Mouse (Mus musculus): ENCODE results near the gene Nedd9.
"Not testable (repeated sequence)": the region's sequence is repeated elsewhere in the genome, so short reads cannot be mapped to it uniquely, and the experiment has no call there.

Nedd9 gene

DNA sequence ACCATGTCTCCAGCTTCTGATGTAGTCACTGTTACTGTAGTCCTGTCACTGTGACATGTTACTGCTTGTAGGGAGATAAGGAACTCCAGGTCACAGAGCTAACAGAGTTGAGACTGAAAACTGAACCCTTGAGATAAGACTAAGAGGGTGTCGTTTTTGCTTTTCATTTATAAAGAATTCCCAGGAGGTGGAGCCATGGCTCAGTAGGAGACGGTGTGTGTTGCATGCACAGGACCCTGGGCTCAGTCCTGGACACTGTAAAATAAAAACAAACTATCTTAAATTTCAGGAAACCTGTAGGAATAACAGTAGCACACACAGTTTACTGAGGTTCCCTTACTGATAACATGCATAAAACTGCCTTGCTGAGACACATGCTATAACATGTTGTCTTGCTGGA is 188.6 kb downstream of the Nedd9 start:
- DNase-seq (ENCODE audit: low spot score) = no peak

DNA sequence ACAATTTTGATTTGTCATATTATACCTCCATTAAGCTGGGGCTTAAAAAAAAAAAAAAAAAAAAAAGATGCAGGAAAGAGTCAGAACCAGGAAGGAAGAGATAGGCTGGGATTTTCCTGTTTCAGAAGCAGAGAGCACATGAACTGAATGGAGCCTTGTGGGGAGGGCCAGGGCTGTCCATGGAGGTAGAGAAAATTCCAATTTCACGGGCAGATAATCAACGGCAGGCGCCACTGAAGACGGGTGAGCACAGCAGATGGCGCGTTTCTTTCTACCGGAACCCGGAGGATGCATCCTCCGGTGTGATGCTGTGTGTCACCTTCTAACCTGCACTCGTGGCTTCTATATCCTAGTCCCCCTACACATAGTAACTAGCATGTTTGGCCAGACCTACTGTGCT is 190.8 kb downstream of the Nedd9 start:
- DNase-seq (ENCODE audit: low spot score) = no peak

DNA sequence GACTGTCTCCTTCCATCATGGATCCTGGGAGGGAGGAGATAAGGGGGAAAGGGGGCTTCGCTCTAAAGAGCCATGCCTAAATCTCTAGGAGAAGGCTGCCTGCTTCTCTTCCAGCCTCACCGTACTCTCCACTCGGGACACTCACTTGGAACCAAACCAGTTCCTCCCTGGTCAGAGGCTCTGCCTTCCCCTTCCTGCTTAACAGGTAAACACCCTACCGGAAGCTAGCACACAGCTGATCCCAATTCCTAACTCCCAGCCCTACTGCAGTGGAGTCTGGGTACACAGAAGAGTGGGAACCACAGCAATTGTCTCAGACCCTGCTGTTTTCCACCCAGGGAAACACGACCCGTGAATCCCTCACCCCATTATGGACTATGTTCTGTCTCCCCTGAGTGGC is 191.3 kb downstream of the Nedd9 start:
- DNase-seq (ENCODE audit: low spot score) = no peak

DNA sequence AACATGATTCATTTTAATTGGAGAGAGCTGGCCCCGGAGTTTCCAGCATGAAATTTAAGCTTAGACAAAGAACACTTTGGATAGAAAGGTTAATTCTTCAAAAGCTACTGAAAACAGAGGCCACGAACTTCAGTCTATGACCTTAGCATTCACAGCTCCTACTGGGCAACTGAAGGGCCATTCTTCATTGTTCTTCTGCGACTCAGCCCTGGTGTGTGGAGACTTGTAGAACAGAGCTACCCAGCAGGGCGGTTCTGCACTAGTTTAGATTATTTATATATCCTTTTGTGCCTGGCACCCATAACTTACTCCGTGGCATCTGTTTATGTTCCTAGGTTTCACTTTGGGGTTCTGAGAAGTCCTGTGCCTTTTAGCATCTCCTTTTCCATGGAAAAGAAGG is 193.6 kb downstream of the Nedd9 start:
- no peak for DNase-seq (ENCODE audit: low spot score)

DNA sequence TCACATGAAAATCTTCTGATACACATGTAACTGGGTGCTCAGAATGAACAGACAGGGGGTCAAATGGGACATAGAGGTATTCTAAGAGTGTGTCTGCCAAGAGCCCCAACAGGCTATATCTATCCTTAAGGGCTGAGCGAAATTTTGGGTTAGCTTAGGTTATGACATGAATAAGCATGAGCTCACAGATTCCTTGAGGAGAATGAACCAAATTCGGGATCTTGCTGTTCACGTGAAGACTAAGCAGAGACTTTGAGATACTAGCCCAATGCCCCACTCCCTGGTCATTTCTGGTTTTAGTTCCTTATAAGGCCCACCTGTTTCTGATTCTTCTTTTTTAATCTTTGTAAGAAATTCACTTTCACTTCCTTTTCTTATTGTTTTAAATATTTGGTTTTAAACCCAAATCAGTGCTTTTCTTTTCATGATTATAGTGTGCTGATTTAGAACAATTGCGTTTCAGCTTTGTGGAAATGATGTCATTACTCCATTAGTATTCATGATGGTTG is 195.6 kb downstream of the Nedd9 start:
- DNase-seq (ENCODE audit: low spot score) = no peak

DNA sequence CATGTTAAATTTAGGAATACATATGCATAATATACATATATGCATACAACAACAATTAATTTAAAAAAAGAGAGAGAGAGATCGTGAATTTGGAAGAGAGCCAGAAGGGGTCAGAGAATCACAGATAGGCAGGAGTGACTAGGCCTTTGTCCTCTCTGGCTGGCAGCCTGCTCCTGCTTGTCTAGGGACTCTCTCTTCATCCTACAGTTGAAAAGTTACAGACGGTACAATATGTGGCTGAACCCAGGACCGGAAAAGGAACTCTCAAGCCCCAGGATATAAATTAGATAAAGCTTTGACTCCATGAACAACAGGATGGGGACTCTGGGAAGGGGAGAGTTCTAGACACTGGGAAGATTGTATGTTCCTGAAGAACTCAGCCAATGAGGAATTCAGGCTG is 200.9 kb downstream of the Nedd9 start:
- no peak for DNase-seq (ENCODE audit: low spot score)

DNA sequence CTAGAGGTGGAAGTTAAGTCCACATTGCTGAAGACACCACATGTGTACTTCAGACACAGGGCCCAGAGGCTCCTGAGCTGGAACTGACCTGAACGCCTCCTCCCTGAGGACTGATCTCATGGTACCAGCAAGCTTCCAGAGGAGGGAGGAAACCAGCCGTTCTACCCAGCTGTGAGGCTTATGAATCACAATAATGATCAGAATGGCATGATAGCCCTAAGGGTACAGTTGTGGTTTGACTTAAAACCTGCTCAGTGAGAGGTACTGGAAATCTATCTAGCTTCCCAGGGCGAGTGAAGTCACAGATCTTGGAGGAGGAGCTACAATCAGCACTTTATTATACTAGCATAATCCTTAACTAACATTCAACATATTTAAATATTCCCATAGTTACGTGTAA is 201.7 kb downstream of the Nedd9 start:
- DNase-seq (ENCODE audit: low spot score) = no peak

DNA sequence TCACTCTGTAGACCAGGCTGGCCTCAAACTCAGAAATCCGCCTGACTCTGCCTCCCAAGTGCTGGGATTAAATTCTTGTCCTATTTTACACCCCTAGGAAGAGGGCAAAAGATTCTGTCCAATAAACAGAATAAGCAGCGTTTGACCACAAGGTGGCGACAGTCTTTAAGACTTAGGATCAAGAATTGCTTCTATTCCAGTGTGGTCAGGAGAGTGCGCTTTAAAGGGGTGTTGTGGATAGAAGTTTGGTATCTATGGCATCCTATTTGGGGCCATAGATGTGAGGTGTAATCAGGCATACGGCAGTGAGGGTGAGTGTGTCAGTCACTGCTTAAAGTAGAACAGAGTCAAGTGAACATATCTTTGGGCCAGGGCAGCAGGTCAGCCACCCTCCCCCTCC is 203.9 kb downstream of the Nedd9 start:
- peak; percentile 23 for DNase-seq (ENCODE audit: low spot score)

DNA sequence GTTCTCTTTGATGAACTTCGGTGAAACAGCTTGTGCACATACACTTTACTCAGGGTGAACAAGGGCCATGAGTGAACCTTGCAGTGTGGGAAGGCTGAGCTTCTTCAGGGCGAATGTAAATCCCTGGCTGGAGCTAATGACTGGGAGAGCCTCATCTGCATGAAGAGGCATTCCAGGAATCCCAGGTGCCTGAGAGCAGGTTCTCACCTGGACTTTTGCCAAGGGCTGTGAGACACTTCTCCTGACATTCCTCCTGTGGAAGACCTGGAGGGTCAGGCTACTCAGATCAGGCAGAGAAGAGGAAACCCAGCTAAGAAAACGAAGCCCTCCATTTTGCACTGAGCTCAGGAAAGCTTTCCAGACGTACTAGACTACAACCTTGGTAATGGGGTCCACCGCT is 206.5 kb downstream of the Nedd9 start:
- DNase-seq (ENCODE audit: low spot score) = no peak

DNA sequence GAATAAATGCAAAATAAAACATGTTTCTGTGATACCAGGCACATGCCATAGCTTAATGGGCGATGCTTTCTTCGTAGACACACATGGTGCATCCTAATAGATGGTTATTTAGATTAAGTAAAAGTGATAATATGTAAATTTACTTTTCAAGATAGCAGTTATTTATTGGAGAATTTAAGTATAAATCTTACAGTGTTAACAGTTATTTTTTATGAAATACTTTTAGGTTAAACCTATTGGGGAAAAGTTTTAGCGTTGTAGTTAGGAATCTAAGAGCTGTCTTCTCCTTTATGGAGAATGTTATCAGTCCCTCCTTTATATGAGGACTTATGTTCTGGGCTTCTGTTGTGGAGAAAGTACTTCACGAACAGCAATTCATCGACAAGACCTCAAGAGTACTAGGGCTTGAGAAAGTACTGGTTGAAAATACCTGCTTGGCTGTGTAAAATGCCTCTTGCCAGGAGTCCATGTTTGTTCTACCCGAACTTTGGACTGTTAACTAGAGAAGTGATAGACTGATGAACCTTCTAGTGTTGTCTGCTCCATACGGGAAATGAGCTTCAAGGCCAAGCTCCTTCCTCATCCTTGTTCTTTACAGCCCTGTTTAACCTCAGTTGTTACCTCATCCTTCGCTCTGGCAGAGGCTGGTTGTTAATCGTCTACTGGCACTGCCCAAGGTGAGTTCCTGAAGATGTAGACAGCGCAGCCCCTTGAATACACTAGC is 213.1 kb downstream of the Nedd9 start, which contains the start of gene Gm17364:
Gm17364 (minus strand) TSS at position 51 of the 724 bp plus-strand sequence.
- DNase-seq (ENCODE audit: low spot score) = no peak

DNA sequence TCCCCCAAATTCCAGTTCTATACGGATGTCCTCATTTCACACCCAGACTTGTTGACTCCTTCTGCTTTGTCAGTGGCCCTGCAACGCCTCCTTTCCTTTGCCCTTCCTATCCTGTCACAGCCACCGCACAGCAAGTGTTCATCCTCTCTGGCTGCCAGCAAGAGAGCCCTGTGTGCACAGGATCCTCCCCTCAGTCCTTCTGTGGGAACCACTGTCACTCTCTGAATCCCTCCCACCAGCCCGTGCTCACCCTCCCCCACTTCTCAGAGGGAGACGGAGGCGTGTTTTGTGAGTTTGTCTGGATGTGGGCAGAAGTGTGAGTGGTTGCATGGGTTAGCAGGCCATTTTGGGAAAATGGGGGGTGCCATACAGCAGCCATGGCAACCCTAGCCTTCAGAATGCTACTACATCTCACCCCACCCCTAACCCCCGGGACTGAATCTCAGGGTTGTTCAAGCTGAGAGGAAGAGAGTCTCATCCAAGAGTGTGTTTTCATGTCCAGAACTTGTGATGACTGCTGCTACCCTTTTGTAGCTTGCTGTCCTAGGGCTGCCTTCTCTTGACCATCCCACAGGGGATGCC is 219.2 kb downstream of the Nedd9 start:
- DNase-seq (ENCODE audit: low spot score) = peak; percentile 11

DNA sequence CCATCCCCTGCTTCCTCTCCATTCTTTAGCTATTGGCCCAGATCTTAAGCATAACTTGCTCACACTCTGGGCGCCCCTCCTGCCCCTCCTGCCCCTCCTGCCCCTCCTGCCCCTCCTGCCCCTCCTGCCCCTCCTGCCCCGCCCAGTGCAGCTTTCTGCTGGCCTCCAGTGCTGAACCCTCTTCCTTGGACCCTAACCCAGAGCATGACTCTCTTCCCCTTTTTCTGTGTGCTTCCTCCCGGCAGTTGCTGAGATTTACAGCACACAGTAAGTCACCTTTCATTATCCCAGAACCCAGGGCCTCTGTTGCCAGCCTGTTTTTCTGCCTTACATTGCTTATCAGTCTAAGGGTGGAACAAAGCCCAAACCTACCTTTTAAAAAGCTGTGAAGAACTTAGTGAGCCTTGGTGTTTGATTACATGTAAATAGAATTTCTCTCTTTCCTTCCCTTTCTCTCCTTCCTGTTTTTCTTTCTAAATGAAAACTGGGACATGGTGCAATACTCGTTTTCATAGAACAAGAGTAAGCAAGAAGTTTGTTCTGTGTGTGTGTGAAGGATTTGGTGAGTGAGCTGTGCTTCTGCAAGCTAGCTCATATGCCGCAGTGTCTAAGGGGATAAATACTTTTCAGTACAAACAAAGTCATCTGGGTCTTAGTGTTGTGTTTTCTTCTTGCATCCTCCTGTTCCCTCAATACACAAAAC is 223.7 kb downstream of the Nedd9 start:
- DNase-seq (ENCODE audit: low spot score) = no peak

DNA sequence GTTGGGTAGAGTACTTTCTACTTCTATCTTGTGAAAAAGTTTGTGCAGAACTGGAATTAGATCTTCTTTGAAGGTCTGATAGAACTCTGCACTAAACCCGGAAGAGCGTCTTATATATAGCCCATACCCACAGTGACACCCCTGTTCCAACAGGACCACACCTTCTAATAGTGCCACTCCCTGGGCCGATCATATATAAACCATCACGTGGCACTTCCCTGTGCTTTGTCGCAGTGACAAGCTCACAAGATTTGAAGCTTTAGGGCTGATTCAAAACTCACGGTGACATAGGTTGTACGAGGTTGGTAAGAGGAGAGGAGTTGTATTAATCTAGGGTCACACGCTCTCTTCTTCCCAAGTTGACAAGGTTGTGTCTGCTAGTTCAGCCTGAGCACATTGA is 225.5 kb downstream of the Nedd9 start:
- DNase-seq (ENCODE audit: low spot score) = not testable (repeated sequence)
